Mouse (Mus musculus) myocyte (in vitro differentiated cells): Measurements from ENCODE around the gene Ift80. TPM values are rescaled to one million over a fixed set of nuclear protein-coding genes. Genes with fewer than 3 reads are reported as not detected.
A peak's percentile ranks its signal among the peaks of the same experiment; 100 is the strongest.

Experiments
- H3K27me3 ChIP-seq: one replicate; pipeline ENCODE4 v1.6.1; 2011; ENCODE audit not compliant: control insufficient read depth, insufficient read depth, insufficient read length
- H3K36me3 ChIP-seq: one replicate; pipeline ENCODE4 v1.6.1; 2011; ENCODE audit not compliant: control insufficient read depth, insufficient read depth
- H3K4me2 ChIP-seq: one replicate; pipeline ENCODE4 v1.6.1; 2011; ENCODE audit warnings: low read depth, control low read depth
- H3K4me3 ChIP-seq: one replicate; pipeline ENCODE4 v1.5.1; 2011; ENCODE audit warnings: mild to moderate bottlenecking, control low read depth, moderate library complexity
- H3K79me2 ChIP-seq: one replicate; pipeline ENCODE4 v1.6.1; 2011; ENCODE audit not compliant: control insufficient read depth, insufficient read depth
- H3ac ChIP-seq: one replicate; pipeline ENCODE4 v1.6.1; 2011; ENCODE audit not compliant: control insufficient read depth, insufficient read length
- CEBPB ChIP-seq: IDR thresholded peaks from 2 replicates; pipeline ENCODE4 v1.6.1; 2011; ENCODE audit warnings: mild to moderate bottlenecking, moderate library complexity; ENCODE audit not compliant: poor library complexity, insufficient read depth, severe bottlenecking
- E2F4 ChIP-seq: IDR thresholded peaks from one replicate; pipeline ENCODE4 v1.6.1; 2011; ENCODE audit warnings: mild to moderate bottlenecking, control low read depth, moderate library complexity; ENCODE audit not compliant: insufficient read depth
- MAX ChIP-seq: IDR thresholded peaks from one replicate; pipeline ENCODE4 v1.6.1; 2011; ENCODE audit warnings: low read depth, mild to moderate bottlenecking, control low read depth
- MYOD1 ChIP-seq, 3 experiments: IDR thresholded peaks; one replicate each; pipeline ENCODE4 v1.6.1; 2011; ENCODE audit warnings: control low read depth in 2 of 3, low read depth in 2 of 3, mild to moderate bottlenecking in 2 of 3, moderate library complexity in 1 of 3; ENCODE audit not compliant: insufficient read length in 2 of 3, control insufficient read depth in 1 of 3
- MYOG ChIP-seq, 3 experiments: IDR thresholded peaks; one replicate each; pipeline ENCODE4 v1.6.1; 2011; ENCODE audit warnings: control low read depth in 2 of 3, low read depth in 2 of 3, mild to moderate bottlenecking in 2 of 3; ENCODE audit not compliant: insufficient read length in 2 of 3, control insufficient read depth in 1 of 3, insufficient read depth in 1 of 3
- POLR2A ChIP-seq: IDR thresholded peaks from one replicate; pipeline ENCODE4 v1.6.1; 2011; ENCODE audit warnings: low read depth, mild to moderate bottlenecking, control low read depth, moderate library complexity; ENCODE audit not compliant: insufficient read length
- POLR2AphosphoS2 ChIP-seq: IDR thresholded peaks from one replicate; pipeline ENCODE4 v1.6.1; 2011; ENCODE audit warnings: low read depth, control low read depth; ENCODE audit not compliant: insufficient read length
- REST ChIP-seq: IDR thresholded peaks from one replicate; pipeline ENCODE4 v1.6.1; 2011; ENCODE audit warnings: mild to moderate bottlenecking, control low read depth, moderate library complexity; ENCODE audit not compliant: insufficient read depth, insufficient read length
- SRF ChIP-seq: IDR thresholded peaks from one replicate; pipeline ENCODE4 v1.6.1; 2011; ENCODE audit warnings: low read depth; ENCODE audit not compliant: control insufficient read depth, insufficient read length
- TCF12 ChIP-seq: IDR thresholded peaks from one replicate; pipeline ENCODE4 v1.6.1; 2011; ENCODE audit warnings: mild to moderate bottlenecking, control low read depth; ENCODE audit not compliant: poor library complexity, insufficient read depth, severe bottlenecking
- TCF3 ChIP-seq: IDR thresholded peaks from one replicate; pipeline ENCODE4 v1.6.1; 2011; ENCODE audit warnings: low read depth, control low read depth; ENCODE audit not compliant: insufficient read length
- USF1 ChIP-seq: IDR thresholded peaks from one replicate; pipeline ENCODE4 v1.6.1; 2011; ENCODE audit warnings: low read depth, mild to moderate bottlenecking, control low read depth, moderate library complexity
- polyA plus RNA-seq: library from polyadenylated mRNA; unstranded; fragments of >200 nt; fragmentation: generic; extraction: Trizol; gene quantifications from one replicate; pipeline ENCODE4 v1.2.1, GENCODE M21; 2012; ENCODE audit warnings: missing spikeins

Gene Ift80
- polyA plus RNA-seq, 1 experiment, result 3.5 TPM

GRCm38 (mm10) chr3:69017181-69017580 lies 12.8 kb upstream of the Ift80 start:
- Histone ChIP-seq H3K79me2 (peaks cover 46% of the 10 kb centered on the region), H3K27me3 (no peaks in the 10 kb centered on the region), H3K4me3 (no peak overlapping the region), H3K4me2 (no peak overlapping the region), H3ac (no peak overlapping the region), H3K36me3 (peaks cover 57% of the 10 kb centered on the region)
- TF ChIP-seq E2F4 (no peak), CEBPB (no peak), REST (no peak), POLR2A (no peak), TCF3 (no peak), POLR2AphosphoS2 (no peak), MYOG (IDR thresholded peaks at IDR 0.05; ENCODE audit: control insufficient read depth in 1 of 3, insufficient read depth in 1 of 3, insufficient read length in 2 of 3, low read depth in 2 of 3) (no peak), MAX (no peak), USF1 (no peak), MYOD1 (IDR thresholded peaks at IDR 0.05; ENCODE audit: control insufficient read depth in 1 of 3, insufficient read length in 2 of 3, low read depth in 2 of 3) (no peak), TCF12 (no peak), SRF (no peak)

- peak overlapping the region; percentile 52 for H3K4me2 ChIP-seq
- TF ChIP-seq POLR2AphosphoS2 (no peak), CEBPB (no peak)
Measured at GRCm38 (mm10) chr3:69008873-69009272, 4.5 kb upstream of the Ift80 start.

GRCm38 (mm10) chr3:69006246-69006760 lies 1.9 kb upstream of the Ift80 start:
- TF ChIP-seq POLR2A, result no peak
- TF ChIP-seq SRF, result no peak
- TF ChIP-seq MYOG (IDR thresholded peaks at IDR 0.05; ENCODE audit: control insufficient read depth in 1 of 3, insufficient read depth in 1 of 3, insufficient read length in 2 of 3, low read depth in 2 of 3), result no peak
- TF ChIP-seq TCF12, result no peak
- no peak for TF ChIP-seq POLR2AphosphoS2
- TF ChIP-seq TCF3, result no peak
- TF ChIP-seq MAX, result no peak
- TF ChIP-seq E2F4, result no peak
- TF ChIP-seq USF1, result no peak
- no peak for TF ChIP-seq MYOD1 (IDR thresholded peaks at IDR 0.05; ENCODE audit: control insufficient read depth in 1 of 3, insufficient read length in 2 of 3, low read depth in 2 of 3)
- no peak for TF ChIP-seq REST
- TF ChIP-seq CEBPB, result no peak
- Histone ChIP-seq H3K4me3 (peak overlapping the region; percentile 99), H3ac (peak overlapping the region; percentile 83), H3K27me3 (no peaks in the 10 kb centered on the region), H3K79me2 (peaks cover 78% of the 10 kb centered on the region), H3K36me3 (peaks cover 6% of the 10 kb centered on the region), H3K4me2 (peak overlapping the region; percentile 84)

More at GRCm38 (mm10) chr3:69008873-69009272, 4.5 kb upstream of the Ift80 start:
- H3K27me3 ChIP-seq, result no peaks in the 10 kb centered on the region
- no peak overlapping the region for H3ac ChIP-seq
- H3K4me3 ChIP-seq, result no peak overlapping the region
- H3K36me3 ChIP-seq, result peaks cover 6% of the 10 kb centered on the region
- H3K79me2 ChIP-seq, result peaks cover 92% of the 10 kb centered on the region

GRCm38 (mm10) chr3:69005338-69006245 lies 1.2 kb upstream of the Ift80 start:
- TF ChIP-seq MYOG (IDR thresholded peaks at IDR 0.05; ENCODE audit: control insufficient read depth in 1 of 3, insufficient read depth in 1 of 3, insufficient read length in 2 of 3, low read depth in 2 of 3), result peak in 1 of 3 experiments; percentile 35
- TF ChIP-seq POLR2A, result peak; percentile 55
- no peak for TF ChIP-seq TCF12
- TF ChIP-seq POLR2AphosphoS2, result peak; percentile 41
- no peaks in the 10 kb centered on the region for H3K27me3 ChIP-seq
- H3K79me2 ChIP-seq, result peaks cover 71% of the 10 kb centered on the region
- peak overlapping the region; percentile 83 for H3ac ChIP-seq
- peak overlapping the region; percentile 84 for H3K4me2 ChIP-seq
- peaks cover 6% of the 10 kb centered on the region for H3K36me3 ChIP-seq
- H3K4me3 ChIP-seq, result peak overlapping the region; percentile 99

GRCm38 (mm10) chr3:69004055-69004436 lies 324 bp downstream of the Ift80 start:
- peak overlapping the region; percentile 99 for H3K4me3 ChIP-seq
- peak overlapping the region; percentile 77 for H3K4me2 ChIP-seq
- H3K36me3 ChIP-seq, result no peaks in the 10 kb centered on the region
- no peaks in the 10 kb centered on the region for H3K27me3 ChIP-seq
- no peak for TF ChIP-seq TCF3
- TF ChIP-seq SRF, result no peak
- TF ChIP-seq TCF12, result no peak
- peaks cover 59% of the 10 kb centered on the region for H3K79me2 ChIP-seq
- peak overlapping the region; percentile 83 for H3ac ChIP-seq
